Mouse (Mus musculus): ENCODE measurements around the gene Atp2b2. TPM values are rescaled to one million over a fixed set of nuclear protein-coding genes. Genes with fewer than 3 reads are reported as not detected.

Gene Atp2b2
- polyA plus RNA-seq, 1 experiment from 2014 or later = 0.09 TPM

GRCm38 (mm10) chr6:113836545-113836944 lies 205.9 kb downstream of the Atp2b2 start:
- no peaks in the 10 kb centered on the region for H3K36me3 ChIP-seq (ENCODE audit: control insufficient read depth, insufficient read depth, low read length)
- 71% methylated on average over 3 of the region's 3 CpGs for WGBS
- DNase-seq (ENCODE audit: low spot score) (no peak), ATAC-seq (ENCODE audit: insufficient number of reproducible peaks, low FRiP score, low TSS enrichment, low read depth) (no peak)
- no peak overlapping the region for H3K4me2 ChIP-seq (ENCODE audit: low read depth, severe bottlenecking)
- no peak overlapping the region for H3K4me3 ChIP-seq (ENCODE audit: low read depth, low read length)
- H3K27me3 ChIP-seq (ENCODE audit: control insufficient read depth, insufficient read depth, low read length) = no peaks in the 10 kb centered on the region
- no peak overlapping the region for H3K27ac ChIP-seq (replicated peaks; ENCODE audit: low read depth, low read length)
- no peak overlapping the region for H3K9ac ChIP-seq (ENCODE audit: low read length)
- no peaks in the 10 kb centered on the region for H3K9me3 ChIP-seq (ENCODE audit: control insufficient read depth, low read length)
- H3K4me1 ChIP-seq (ENCODE audit: control insufficient read depth, insufficient read depth, low read length) = no peaks in the 10 kb centered on the region

DNA sequence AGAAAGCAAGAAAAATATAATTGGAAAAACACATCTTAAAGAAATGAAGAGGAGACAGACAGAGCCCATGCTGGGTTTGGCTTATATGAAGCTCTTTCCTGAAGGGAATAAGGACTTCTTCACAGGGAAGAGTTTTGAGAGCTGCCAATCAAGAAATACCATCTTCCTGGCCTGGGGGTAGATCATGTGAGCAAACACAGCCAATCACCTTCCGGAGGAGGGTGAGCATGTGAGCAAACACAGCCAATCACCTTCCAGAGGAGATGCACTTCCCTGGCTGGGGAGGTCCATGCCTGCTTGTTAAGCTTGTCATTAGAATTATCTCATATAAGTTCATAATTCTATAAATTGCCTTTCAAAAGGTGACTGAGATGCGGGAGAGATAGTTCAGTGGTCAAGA lies 211.9 kb downstream of the Atp2b2 start:
- no peak overlapping the region for H3K4me2 ChIP-seq (ENCODE audit: low read depth, severe bottlenecking)
- no peak overlapping the region for H3K9ac ChIP-seq (ENCODE audit: low read length)
- H3K4me3 ChIP-seq (ENCODE audit: low read depth, low read length) = no peak overlapping the region
- H3K27ac ChIP-seq (replicated peaks; ENCODE audit: low read depth, low read length) = no peak overlapping the region
- no peaks in the 10 kb centered on the region for H3K36me3 ChIP-seq (ENCODE audit: control insufficient read depth, insufficient read depth, low read length)
- no peak for DNase-seq (ENCODE audit: low spot score)
- WGBS = 87% methylated on average over 2 of the region's 2 CpGs
- H3K27me3 ChIP-seq (ENCODE audit: control insufficient read depth, insufficient read depth, low read length) = no peaks in the 10 kb centered on the region
- H3K9me3 ChIP-seq (ENCODE audit: control insufficient read depth, low read length) = no peaks in the 10 kb centered on the region
- no peak for ATAC-seq (ENCODE audit: insufficient number of reproducible peaks, low FRiP score, low TSS enrichment, low read depth)
- no peaks in the 10 kb centered on the region for H3K4me1 ChIP-seq (ENCODE audit: control insufficient read depth, insufficient read depth, low read length)

DNA sequence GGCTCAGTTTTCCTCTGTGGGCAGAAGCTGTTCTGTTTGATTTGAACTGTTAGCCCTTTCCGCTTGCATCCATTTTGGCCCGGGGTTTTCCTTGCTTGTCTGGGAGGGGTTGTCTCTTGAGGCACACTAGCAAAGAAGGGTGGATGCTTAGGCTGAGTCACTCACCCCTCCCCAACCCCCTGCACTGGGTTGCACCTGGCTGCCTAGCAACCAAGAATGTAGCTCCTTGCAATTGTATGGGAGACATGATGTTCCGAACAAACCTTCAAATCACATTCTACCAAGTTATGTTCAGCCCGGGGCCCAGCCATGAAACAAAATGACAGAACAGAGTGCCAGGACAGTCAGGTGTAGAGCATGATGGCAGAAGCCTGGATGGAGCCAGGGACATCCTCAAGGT lies 215.1 kb downstream of the Atp2b2 start:
- no peak for ATAC-seq (ENCODE audit: insufficient number of reproducible peaks, low FRiP score, low TSS enrichment, low read depth)
- Histone ChIP-seq H3K4me1 (ENCODE audit: control insufficient read depth, insufficient read depth, low read length) (no peaks in the 10 kb centered on the region), H3K36me3 (ENCODE audit: control insufficient read depth, insufficient read depth, low read length) (no peaks in the 10 kb centered on the region), H3K9me3 (ENCODE audit: control insufficient read depth, low read length) (no peaks in the 10 kb centered on the region), H3K27ac (replicated peaks; ENCODE audit: low read depth, low read length) (no peak overlapping the region), H3K4me2 (ENCODE audit: low read depth, severe bottlenecking) (no peak overlapping the region), H3K27me3 (ENCODE audit: control insufficient read depth, insufficient read depth, low read length) (no peaks in the 10 kb centered on the region), H3K9ac (ENCODE audit: low read length) (no peak overlapping the region), H3K4me3 (ENCODE audit: low read depth, low read length) (no peak overlapping the region)
- WGBS = 85% methylated on average over 4 of the region's 4 CpGs
- no peak for DNase-seq (ENCODE audit: low spot score)

DNA sequence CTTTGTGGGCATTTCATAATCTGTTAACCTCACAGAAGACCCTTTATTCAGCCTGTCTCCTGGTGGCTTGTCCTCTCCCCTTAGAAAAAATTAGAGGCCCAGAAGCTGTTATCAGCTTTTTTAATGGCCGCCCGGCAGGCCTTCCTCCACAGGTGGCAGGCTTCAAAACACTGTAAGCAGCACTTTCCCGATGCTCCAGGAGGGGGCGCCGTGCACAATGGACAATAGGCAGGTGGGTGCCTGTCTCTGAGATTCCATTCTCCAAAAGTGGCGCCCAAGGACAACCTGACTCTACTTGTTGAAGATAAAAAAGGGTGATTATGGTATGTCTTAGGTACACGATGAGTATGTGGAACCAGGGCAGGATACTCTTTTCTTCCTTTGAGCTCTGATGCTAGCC lies 220.0 kb downstream of the Atp2b2 start:
- ATAC-seq (ENCODE audit: insufficient number of reproducible peaks, low FRiP score, low TSS enrichment, low read depth) (no peak), DNase-seq (ENCODE audit: low spot score) (peak; percentile 70)
- Histone ChIP-seq H3K4me1 (ENCODE audit: control insufficient read depth, insufficient read depth, low read length) (no peaks in the 10 kb centered on the region), H3K9ac (ENCODE audit: low read length) (no peak overlapping the region), H3K27ac (replicated peaks; ENCODE audit: low read depth, low read length) (no peak overlapping the region), H3K4me3 (ENCODE audit: low read depth, low read length) (no peak overlapping the region), H3K4me2 (ENCODE audit: low read depth, severe bottlenecking) (no peak overlapping the region), H3K9me3 (ENCODE audit: control insufficient read depth, low read length) (no peaks in the 10 kb centered on the region), H3K27me3 (ENCODE audit: control insufficient read depth, insufficient read depth, low read length) (no peaks in the 10 kb centered on the region), H3K36me3 (ENCODE audit: control insufficient read depth, insufficient read depth, low read length) (no peaks in the 10 kb centered on the region)
- 39% methylated on average over 7 of the region's 7 CpGs for WGBS

GRCm38 (mm10) chr6:113816690-113817089 lies 225.7 kb downstream of the Atp2b2 start:
- Histone ChIP-seq H3K27ac (replicated peaks; ENCODE audit: low read depth, low read length) (no peak overlapping the region), H3K27me3 (ENCODE audit: control insufficient read depth, insufficient read depth, low read length) (no peaks in the 10 kb centered on the region), H3K36me3 (ENCODE audit: control insufficient read depth, insufficient read depth, low read length) (no peaks in the 10 kb centered on the region), H3K9me3 (ENCODE audit: control insufficient read depth, low read length) (no peaks in the 10 kb centered on the region), H3K4me3 (ENCODE audit: low read depth, low read length) (no peak overlapping the region), H3K9ac (ENCODE audit: low read length) (no peak overlapping the region), H3K4me1 (ENCODE audit: control insufficient read depth, insufficient read depth, low read length) (no peaks in the 10 kb centered on the region), H3K4me2 (ENCODE audit: low read depth, severe bottlenecking) (no peak overlapping the region)
- ATAC-seq (ENCODE audit: insufficient number of reproducible peaks, low FRiP score, low TSS enrichment, low read depth) (no peak), DNase-seq (ENCODE audit: low spot score) (no peak)
- WGBS = 92% methylated on average over 3 of the region's 3 CpGs

- WGBS = 41% methylated on average over 1 of the region's 1 CpGs
- Histone ChIP-seq H3K9me3 (ENCODE audit: control insufficient read depth, low read length) (no peaks in the 10 kb centered on the region), H3K36me3 (ENCODE audit: control insufficient read depth, insufficient read depth, low read length) (no peaks in the 10 kb centered on the region), H3K4me2 (ENCODE audit: low read depth, severe bottlenecking) (no peak overlapping the region), H3K27ac (replicated peaks; ENCODE audit: low read depth, low read length) (no peak overlapping the region), H3K4me3 (ENCODE audit: low read depth, low read length) (no peak overlapping the region), H3K9ac (ENCODE audit: low read length) (no peak overlapping the region), H3K27me3 (ENCODE audit: control insufficient read depth, insufficient read depth, low read length) (no peaks in the 10 kb centered on the region), H3K4me1 (ENCODE audit: control insufficient read depth, insufficient read depth, low read length) (no peaks in the 10 kb centered on the region)
- ATAC-seq (ENCODE audit: insufficient number of reproducible peaks, low FRiP score, low TSS enrichment, low read depth) (no peak), DNase-seq (ENCODE audit: low spot score) (no peak)
Observed at GRCm38 (mm10) chr6:113811462-113811861, 231.0 kb downstream of the Atp2b2 start.

- Histone ChIP-seq H3K27me3 (ENCODE audit: control insufficient read depth, insufficient read depth, low read length) (no peaks in the 10 kb centered on the region), H3K36me3 (ENCODE audit: control insufficient read depth, insufficient read depth, low read length) (no peaks in the 10 kb centered on the region), H3K9me3 (ENCODE audit: control insufficient read depth, low read length) (no peaks in the 10 kb centered on the region), H3K4me2 (ENCODE audit: low read depth, severe bottlenecking) (no peak overlapping the region), H3K4me3 (ENCODE audit: low read depth, low read length) (no peak overlapping the region), H3K4me1 (ENCODE audit: control insufficient read depth, insufficient read depth, low read length) (no peaks in the 10 kb centered on the region), H3K9ac (ENCODE audit: low read length) (no peak overlapping the region), H3K27ac (replicated peaks; ENCODE audit: low read depth, low read length) (no peak overlapping the region)
- no peak for ATAC-seq (ENCODE audit: insufficient number of reproducible peaks, low FRiP score, low TSS enrichment, low read depth)
- DNase-seq (ENCODE audit: low spot score) = no peak
- 80% methylated on average over 4 of the region's 4 CpGs for WGBS
Observed at GRCm38 (mm10) chr6:113810667-113811066, 231.7 kb downstream of the Atp2b2 start.

- Histone ChIP-seq H3K4me1 (ENCODE audit: control insufficient read depth, insufficient read depth, low read length) (no peaks in the 10 kb centered on the region), H3K4me2 (ENCODE audit: low read depth, severe bottlenecking) (no peak overlapping the region), H3K4me3 (ENCODE audit: low read depth, low read length) (no peak overlapping the region), H3K27ac (replicated peaks; ENCODE audit: low read depth, low read length) (no peak overlapping the region), H3K9me3 (ENCODE audit: control insufficient read depth, low read length) (no peaks in the 10 kb centered on the region; the same call in 1 of the 2 replicates), H3K27me3 (ENCODE audit: control insufficient read depth, insufficient read depth, low read length) (no peaks in the 10 kb centered on the region), H3K9ac (ENCODE audit: low read length) (no peak overlapping the region), H3K36me3 (ENCODE audit: control insufficient read depth, insufficient read depth, low read length) (no peaks in the 10 kb centered on the region)
- DNase-seq (ENCODE audit: low spot score) (no peak), ATAC-seq (ENCODE audit: insufficient number of reproducible peaks, low FRiP score, low TSS enrichment, low read depth) (no peak)
- 88% methylated on average over 5 of the region's 5 CpGs for WGBS
Observed at GRCm38 (mm10) chr6:113806241-113806640, 236.2 kb downstream of the Atp2b2 start.

GRCm38 (mm10) chr6:113801233-113801632 lies 241.2 kb downstream of the Atp2b2 start:
- no peaks in the 10 kb centered on the region; the same call in 1 of the 2 replicates for H3K9me3 ChIP-seq (ENCODE audit: control insufficient read depth, low read length)
- H3K27me3 ChIP-seq (ENCODE audit: control insufficient read depth, insufficient read depth, low read length) = no peaks in the 10 kb centered on the region; the same call in 1 of the 2 replicates
- no peak overlapping the region for H3K4me2 ChIP-seq (ENCODE audit: low read depth, severe bottlenecking)
- H3K4me3 ChIP-seq (ENCODE audit: low read depth, low read length) = no peak overlapping the region
- no peak for ATAC-seq (ENCODE audit: insufficient number of reproducible peaks, low FRiP score, low TSS enrichment, low read depth)
- 0 out of 2 replicates have a peak, but pooled peaks cover 6% of the 10 kb centered on the region for H3K4me1 ChIP-seq (ENCODE audit: control insufficient read depth, insufficient read depth, low read length)
- no peak overlapping the region for H3K9ac ChIP-seq (ENCODE audit: low read length)
- no peak for DNase-seq (ENCODE audit: low spot score)
- no peak overlapping the region for H3K27ac ChIP-seq (replicated peaks; ENCODE audit: low read depth, low read length)
- H3K36me3 ChIP-seq (ENCODE audit: control insufficient read depth, insufficient read depth, low read length) = no peaks in the 10 kb centered on the region

All from limb, embryonic 11.5 days (tissue).